Mouse (Mus musculus) thymus, postnatal 0 days (tissue): Measurements from ENCODE around the gene Brinp1. TPM values are rescaled to one million over a fixed set of nuclear protein-coding genes. Genes with fewer than 3 reads are reported as not detected.

ENCODE experiments used
- DNase-seq: peaks from one replicate; pipeline ENCODE4 v3.0.0-alpha.2; 2015; ENCODE audit warnings: low spot score
- polyA plus RNA-seq: library from polyadenylated mRNA; unstranded; fragments of >200 nt; fragmentation: Nextera tagmentation; extraction: Ambion mirVana; gene quantifications from 2 replicates; pipeline ENCODE4 v1.2.1, GENCODE M21; 2015

Gene Brinp1
- polyA plus RNA-seq = 0.46 and 0.51 TPM in 2 replicates

- no peak for DNase-seq
Measured at GRCm38 (mm10) chr4:68954322-68954901, at the start of gene Brinp1. Brinp1 (minus strand) TSS chr4:68954397.

- DNase-seq = no peak
Measured at GRCm38 (mm10) chr4:68957265-68957664, 3.1 kb upstream of the Brinp1 start.

GRCm38 (mm10) chr4:68955621-68956020 lies 1.4 kb upstream of the Brinp1 start:
- no peak for DNase-seq

GRCm38 (mm10) chr4:68953667-68954321 lies 403 bp downstream of the Brinp1 start:
- no peak for DNase-seq

GRCm38 (mm10) chr4:68953131-68953551 lies 1.1 kb downstream of the Brinp1 start:
- no peak for DNase-seq

- DNase-seq = no peak
Measured at GRCm38 (mm10) chr4:68950556-68950955, 3.6 kb downstream of the Brinp1 start.

- no peak for DNase-seq
Measured at GRCm38 (mm10) chr4:68942938-68943337, 11.3 kb downstream of the Brinp1 start.

- DNase-seq = no peak
Measured at GRCm38 (mm10) chr4:68930022-68930421, 24.2 kb downstream of the Brinp1 start.

- DNase-seq = no peak
Measured at GRCm38 (mm10) chr4:68926091-68926490, 28.1 kb downstream of the Brinp1 start.

GRCm38 (mm10) chr4:68922944-68923343 lies 31.3 kb downstream of the Brinp1 start:
- no peak for DNase-seq

GRCm38 (mm10) chr4:68922504-68922903 lies 31.7 kb downstream of the Brinp1 start:
- no peak for DNase-seq

- no peak for DNase-seq
Measured at GRCm38 (mm10) chr4:68920127-68920526, 34.1 kb downstream of the Brinp1 start.

GRCm38 (mm10) chr4:68910942-68911341 lies 43.3 kb downstream of the Brinp1 start:
- no peak for DNase-seq

GRCm38 (mm10) chr4:68906417-68907210 lies 47.6 kb downstream of the Brinp1 start:
- DNase-seq = no peak

- no peak for DNase-seq
Measured at GRCm38 (mm10) chr4:68890526-68890925, 63.7 kb downstream of the Brinp1 start.

GRCm38 (mm10) chr4:68886276-68886675 lies 67.9 kb downstream of the Brinp1 start:
- DNase-seq = no peak

- no peak for DNase-seq
Measured at GRCm38 (mm10) chr4:68872028-68872427, 82.2 kb downstream of the Brinp1 start.

GRCm38 (mm10) chr4:68865135-68865767 lies 88.9 kb downstream of the Brinp1 start:
- DNase-seq = no peak

GRCm38 (mm10) chr4:68864668-68865067 lies 89.5 kb downstream of the Brinp1 start:
- no peak for DNase-seq

GRCm38 (mm10) chr4:68856868-68857267 lies 97.3 kb downstream of the Brinp1 start:
- DNase-seq = no peak

GRCm38 (mm10) chr4:68849671-68850070 lies 104.5 kb downstream of the Brinp1 start:
- no peak for DNase-seq

GRCm38 (mm10) chr4:68846976-68847375 lies 107.2 kb downstream of the Brinp1 start:
- no peak for DNase-seq
